Mouse (Mus musculus) 416B (cell line): ENCODE results near the gene Mapk1.
A peak's percentile ranks its signal among the peaks of the same experiment; 100 is the strongest.

Experiments
- DNase-seq: peaks from one replicate; pipeline ENCODE4 v3.0.0; 2011; ENCODE audit warnings: low read depth

Mapk1 gene

GRCm38 (mm10) chr16:17085636-17086035 lies 102.5 kb downstream of the Mapk1 start:
- DNase-seq: peak; percentile 76

- peak; percentile 62 for DNase-seq
These were observed 103.1 kb downstream of the Mapk1 start for GRCm38 (mm10) chr16:17086241-17086640.

GRCm38 (mm10) chr16:17086669-17087193 lies 103.5 kb downstream of the Mapk1 start:
- no peak for DNase-seq

GRCm38 (mm10) chr16:17088346-17088745 lies 105.2 kb downstream of the Mapk1 start:
- no peak for DNase-seq

- DNase-seq: no peak
These were observed 113.8 kb downstream of the Mapk1 start for GRCm38 (mm10) chr16:17096938-17097337.
